Mouse (Mus musculus) ES-E14 (cell line): Measurements from ENCODE around the gene Gm11213. TPM values are rescaled to one million over a fixed set of nuclear protein-coding genes. Genes with fewer than 3 reads are reported as not detected.

Experiments
- DNase-seq: peaks from one replicate; pipeline ENCODE4 v3.0.0-alpha.2; 2013; ENCODE audit warnings: low read depth, low spot score
- H3K27ac ChIP-seq: 2 replicates; pipeline ENCODE4 v1.5.1; 2012; ENCODE audit warnings: low read depth, mild to moderate bottlenecking, low read length, moderate library complexity, mixed read lengths; ENCODE audit not compliant: poor library complexity, insufficient read depth, severe bottlenecking
- H3K36me3 ChIP-seq: 2 replicates; pipeline ENCODE4 v1.6.1; 2012; ENCODE audit warnings: mild to moderate bottlenecking, low read length, moderate library complexity, mixed read lengths; ENCODE audit not compliant: control insufficient read depth, poor library complexity, insufficient read depth, severe bottlenecking
- H3K4me1 ChIP-seq, 2 experiments: fragments of 150-350 bp in 1 of 2; sonication (generic) in 1 of 2; 2 replicates each; pipeline ENCODE4 v1.6.1; 2012; ENCODE audit warnings: low read length in 2 of 2, mild to moderate bottlenecking in 1 of 2, mixed read lengths in 1 of 2; ENCODE audit not compliant: control insufficient read depth in 2 of 2, insufficient read depth in 2 of 2, poor library complexity in 1 of 2
- H3K4me3 ChIP-seq, 2 experiments: fragments of 150-350 bp in 1 of 2; sonication (generic) in 1 of 2; 2 replicates each; pipeline ENCODE4 v1.5.1; 2012; ENCODE audit warnings: low read length in 2 of 2, low read depth in 1 of 2, mild to moderate bottlenecking in 1 of 2, mixed read lengths in 1 of 2; ENCODE audit not compliant: insufficient read depth in 1 of 2, poor library complexity in 1 of 2, severe bottlenecking in 1 of 2
- H3K9ac ChIP-seq: 2 replicates; pipeline ENCODE4 v1.6.1; 2012; ENCODE audit warnings: low read depth, mild to moderate bottlenecking, low read length, mixed read lengths; ENCODE audit not compliant: poor library complexity, insufficient read depth, severe bottlenecking
- H3K9me3 ChIP-seq: fragments of 150-350 bp; sonication (generic); 2 replicates; pipeline ENCODE4 v1.6.1; 2012; ENCODE audit warnings: low read depth, mild to moderate bottlenecking, low read length; ENCODE audit not compliant: control insufficient read depth, insufficient read depth
- CHD2 ChIP-seq: IDR thresholded peaks from 2 replicates; pipeline ENCODE4 v1.6.1; 2014; ENCODE audit warnings: mild to moderate bottlenecking, low read depth, low read length, inconsistent platforms
- HCFC1 ChIP-seq: IDR thresholded peaks from 2 replicates; pipeline ENCODE4 v1.6.1; 2012; ENCODE audit warnings: low read length, inconsistent platforms, borderline replicate concordance; ENCODE audit not compliant: insufficient read depth
- MAFK ChIP-seq: IDR thresholded peaks from 2 replicates; pipeline ENCODE4 v1.6.1; 2014; ENCODE audit warnings: mild to moderate bottlenecking, low read depth, low read length, inconsistent platforms; ENCODE audit not compliant: insufficient read depth
- ZC3H11A ChIP-seq: IDR thresholded peaks from 2 replicates; pipeline ENCODE4 v1.6.1; 2012; ENCODE audit warnings: low read depth, mild to moderate bottlenecking, inconsistent platforms, low read length, borderline replicate concordance
- ZNF384 ChIP-seq: IDR thresholded peaks from 2 replicates; pipeline ENCODE4 v1.6.1; 2012; ENCODE audit warnings: low read depth, low read length, inconsistent platforms
- in situ Hi-C, 2 experiments: fragments of 600-800 bp; cut with MboI; formaldehyde crosslinking; loops; one replicate each; pipeline ENCODE4 v1.15.1; 2025; ENCODE audit warnings: low sequenced_read_pairs in 2 of 2, inconsistent platforms in 1 of 2; ENCODE audit not compliant: unreplicated experiment in 2 of 2
- total RNA-seq: library from RNA; depleted of rRNA; stranded (reverse); fragments of 300-350 nt; gene quantifications from 2 replicates; pipeline ENCODE4 v1.2.3, GENCODE M21; 2012

The Gm11213 gene
- total RNA-seq, 1 experiment = not detected

DNA sequence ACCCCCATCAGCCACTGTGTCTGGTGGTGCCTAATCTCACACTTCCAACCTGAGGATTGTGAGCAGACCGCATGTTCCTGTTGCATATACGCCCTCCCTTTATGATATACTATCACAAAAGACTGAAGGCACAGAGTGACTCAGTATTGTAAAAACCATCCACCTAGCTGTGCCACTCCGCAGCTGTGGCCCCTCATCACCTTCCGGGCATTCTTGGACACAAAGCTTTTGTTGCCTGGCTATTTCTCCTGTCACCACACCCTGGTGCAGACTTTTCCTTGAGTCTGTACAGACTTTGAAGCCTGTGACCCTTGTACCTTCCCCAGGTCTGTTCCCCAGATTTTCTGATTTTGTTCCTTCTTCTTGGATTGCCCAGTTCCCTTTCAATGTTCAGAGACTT lies 9.1 kb downstream of the Gm11213 start:
- no peak for DNase-seq
- Histone ChIP-seq H3K27ac (no peak overlapping the region), H3K9ac (no peak overlapping the region), H3K36me3 (no peaks in the 10 kb centered on the region), H3K4me1 (no peaks in the 10 kb centered on the region), H3K9me3 (no peaks in the 10 kb centered on the region), H3K4me3 (no peak overlapping the region)
- TF ChIP-seq HCFC1 = no peak
- no peak for TF ChIP-seq CHD2
- TF ChIP-seq ZNF384 = no peak
- no peak for TF ChIP-seq MAFK
- no peak for TF ChIP-seq ZC3H11A
- in situ Hi-C loops = no loop called here

DNA sequence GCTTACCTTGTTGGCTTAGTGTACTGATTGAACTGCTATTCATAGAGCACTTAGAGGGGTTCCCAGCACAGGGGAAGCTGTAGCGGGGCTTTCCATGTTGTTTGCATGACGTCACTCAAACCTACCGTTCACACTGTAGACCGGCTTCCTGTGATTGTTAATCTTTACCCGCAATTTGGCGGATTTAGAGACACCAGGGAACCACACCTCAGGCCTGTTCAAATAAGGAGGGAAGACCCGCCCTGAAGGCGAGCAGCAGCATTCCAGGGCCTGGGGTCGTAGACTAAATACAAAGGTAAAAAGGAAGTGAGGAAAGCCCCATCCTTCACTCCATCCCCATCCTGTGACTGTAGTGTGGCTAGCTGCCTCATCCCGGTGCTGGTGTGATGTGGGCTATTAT lies 9.8 kb downstream of the Gm11213 start:
- Histone ChIP-seq H3K4me3 (no peak overlapping the region), H3K9ac (no peak overlapping the region), H3K27ac (no peak overlapping the region), H3K36me3 (no peaks in the 10 kb centered on the region), H3K9me3 (no peaks in the 10 kb centered on the region), H3K4me1 (no peaks in the 10 kb centered on the region)
- TF ChIP-seq ZC3H11A = no peak
- no peak for TF ChIP-seq CHD2
- TF ChIP-seq MAFK = no peak
- no peak for TF ChIP-seq ZNF384
- no peak for TF ChIP-seq HCFC1
- in situ Hi-C loops = no loop called here
- no peak for DNase-seq

DNA sequence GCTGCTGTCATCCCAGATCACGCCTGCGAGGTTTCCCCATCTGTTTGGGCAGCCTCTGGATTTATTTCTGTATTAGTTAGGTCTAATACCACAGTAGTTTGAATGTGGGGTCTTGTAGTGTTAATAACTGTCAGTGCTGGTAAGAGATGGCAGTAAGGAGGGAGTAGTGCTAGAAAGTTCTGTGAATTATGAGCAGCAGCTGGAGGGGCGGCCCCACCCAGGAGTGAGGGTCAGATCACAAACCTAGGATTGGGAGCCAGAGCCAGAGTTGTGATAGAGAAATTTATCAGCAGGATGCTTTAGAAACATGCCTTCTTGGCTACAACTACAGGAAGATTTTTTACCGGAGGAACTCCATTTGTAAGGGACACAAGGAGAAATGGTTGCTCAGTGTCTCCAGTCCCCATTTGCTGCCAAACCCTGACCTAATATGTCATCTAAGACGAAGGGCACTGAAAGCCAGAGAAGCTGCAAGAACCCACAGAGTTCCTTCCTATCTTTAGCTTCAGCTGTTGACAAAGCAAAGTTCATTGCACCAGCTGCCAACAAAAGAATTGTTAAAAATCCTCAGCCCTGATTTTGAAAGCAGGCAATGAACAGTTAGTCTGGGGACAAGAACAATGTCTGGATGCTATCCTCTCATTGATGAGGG lies 10.5 kb downstream of the Gm11213 start:
- TF ChIP-seq CHD2 (no peak), MAFK (no peak), ZC3H11A (no peak), ZNF384 (no peak), HCFC1 (no peak)
- in situ Hi-C loops = no loop called here
- Histone ChIP-seq H3K9ac (no peak overlapping the region), H3K36me3 (no peaks in the 10 kb centered on the region), H3K4me3 (no peak overlapping the region), H3K9me3 (no peaks in the 10 kb centered on the region), H3K4me1 (no peaks in the 10 kb centered on the region), H3K27ac (no peak overlapping the region)
- DNase-seq = no peak

DNA sequence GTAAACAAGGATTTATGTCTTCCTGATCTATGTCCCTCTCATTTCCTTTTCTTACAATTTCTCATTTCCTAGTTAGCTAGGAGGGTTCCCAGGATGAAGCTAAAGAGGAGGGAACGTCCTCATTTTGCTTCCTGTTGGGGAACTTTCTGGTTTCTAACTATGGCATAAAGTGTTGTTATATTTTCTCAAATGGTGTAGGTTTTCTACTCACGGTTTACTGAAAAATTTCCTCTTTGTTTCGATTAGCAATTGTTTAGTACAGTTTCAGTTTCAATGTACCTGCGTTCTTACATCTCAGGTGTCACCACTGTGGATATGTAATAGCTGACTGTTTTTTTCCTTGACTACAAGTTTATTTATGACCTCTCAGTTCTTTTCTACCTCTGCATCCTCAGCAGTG lies 14.5 kb downstream of the Gm11213 start:
- TF ChIP-seq HCFC1 = no peak
- TF ChIP-seq ZC3H11A = no peak
- no peak for TF ChIP-seq CHD2
- no peak for TF ChIP-seq MAFK
- H3K4me1 ChIP-seq = no peaks in the 10 kb centered on the region
- in situ Hi-C loops = no loop called here
- no peak overlapping the region for H3K9ac ChIP-seq
- H3K36me3 ChIP-seq = no peaks in the 10 kb centered on the region
- H3K4me3 ChIP-seq = no peak overlapping the region
- H3K27ac ChIP-seq = no peak overlapping the region
- H3K9me3 ChIP-seq = no peaks in the 10 kb centered on the region
- DNase-seq = no peak

DNA sequence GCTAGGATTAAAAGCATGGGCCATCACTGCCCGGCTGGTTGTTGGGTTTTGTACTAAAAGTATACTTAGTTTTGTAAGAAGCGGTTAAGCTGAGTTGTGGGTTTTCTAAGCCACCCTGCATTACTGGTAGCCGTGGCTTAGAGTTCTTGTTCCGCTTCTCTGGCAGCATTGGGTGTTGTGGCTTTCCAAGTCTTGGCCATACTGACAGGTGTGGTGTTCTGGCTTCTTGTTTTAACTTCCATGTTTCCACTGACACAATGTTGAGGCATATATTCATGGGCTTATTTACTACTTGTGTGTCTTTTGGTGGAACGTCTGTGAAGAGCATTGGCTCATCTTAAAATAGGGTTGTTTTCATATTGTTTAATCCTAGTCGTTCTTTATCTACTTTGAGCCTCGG lies 15.1 kb downstream of the Gm11213 start:
- Histone ChIP-seq H3K9ac (no peak overlapping the region), H3K36me3 (no peaks in the 10 kb centered on the region), H3K4me3 (no peak overlapping the region), H3K4me1 (no peaks in the 10 kb centered on the region), H3K9me3 (no peaks in the 10 kb centered on the region), H3K27ac (no peak overlapping the region)
- DNase-seq = no peak
- TF ChIP-seq MAFK (no peak), CHD2 (no peak), ZNF384 (no peak), ZC3H11A (no peak), HCFC1 (no peak)
- in situ Hi-C loops = no loop called here
